Mouse (Mus musculus) right cerebral cortex, postnatal 25 days (tissue): ENCODE results near the gene Zfp618.

Source experiments
- DNase-seq: peaks from one replicate; pipeline ENCODE4 v3.0.0; 2022

Zfp618 gene

DNA sequence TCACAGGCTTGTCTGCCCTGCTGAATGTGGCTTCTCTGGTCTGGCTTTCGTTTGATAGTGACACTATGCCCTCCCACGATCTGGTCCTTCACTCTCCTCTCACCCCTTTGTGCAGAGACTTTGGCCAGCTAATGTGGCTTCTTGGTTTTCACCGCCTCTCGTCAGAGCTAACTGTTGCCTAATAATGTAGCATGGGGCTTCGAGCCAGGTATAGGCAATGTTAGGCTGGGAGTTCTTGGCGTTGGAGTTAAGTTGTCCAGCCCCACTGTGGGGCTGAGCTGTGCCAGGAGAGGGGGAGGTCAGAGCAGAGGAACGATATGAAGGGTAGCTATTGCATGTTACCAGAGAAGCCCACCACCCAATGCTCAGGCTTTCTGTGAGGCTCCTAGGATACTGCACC, 34.5 kb downstream of the Zfp618 start:
- no peak for DNase-seq

DNA sequence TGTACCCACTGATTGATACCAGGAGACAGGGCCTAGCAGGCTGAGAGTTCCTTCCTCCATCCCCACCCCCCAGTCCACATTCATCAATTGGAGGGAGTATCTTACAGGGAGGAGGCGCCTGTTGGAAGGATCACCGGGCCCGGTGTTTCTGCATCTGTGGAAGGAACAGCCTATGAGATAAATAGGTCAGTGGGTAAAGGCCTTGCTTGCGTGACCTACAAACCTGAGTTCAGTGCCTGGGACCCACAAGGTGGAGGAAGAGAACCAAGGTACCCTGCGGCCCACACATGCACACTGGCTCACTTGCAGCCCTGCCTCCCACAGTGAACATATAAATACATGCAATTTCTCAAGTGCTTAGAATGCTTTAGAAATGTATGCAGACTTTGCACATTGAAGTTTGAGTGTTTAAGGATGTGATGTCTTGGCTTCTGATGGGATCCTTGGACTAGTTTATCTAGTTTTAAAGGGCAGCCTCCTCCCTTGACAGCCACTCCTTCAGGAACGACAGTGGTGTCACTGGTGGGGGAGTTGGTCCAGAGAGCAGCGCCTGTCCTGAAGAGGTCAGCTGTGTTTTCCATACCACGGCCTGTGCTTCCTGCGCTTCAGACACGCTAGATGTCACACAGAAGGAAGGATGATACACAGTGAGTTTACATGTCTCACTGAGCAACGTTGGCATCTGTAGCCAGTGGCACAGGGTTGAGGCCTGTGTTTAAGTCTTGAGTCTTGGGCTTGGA, 35.1 kb downstream of the Zfp618 start:
- DNase-seq: no peak

DNA sequence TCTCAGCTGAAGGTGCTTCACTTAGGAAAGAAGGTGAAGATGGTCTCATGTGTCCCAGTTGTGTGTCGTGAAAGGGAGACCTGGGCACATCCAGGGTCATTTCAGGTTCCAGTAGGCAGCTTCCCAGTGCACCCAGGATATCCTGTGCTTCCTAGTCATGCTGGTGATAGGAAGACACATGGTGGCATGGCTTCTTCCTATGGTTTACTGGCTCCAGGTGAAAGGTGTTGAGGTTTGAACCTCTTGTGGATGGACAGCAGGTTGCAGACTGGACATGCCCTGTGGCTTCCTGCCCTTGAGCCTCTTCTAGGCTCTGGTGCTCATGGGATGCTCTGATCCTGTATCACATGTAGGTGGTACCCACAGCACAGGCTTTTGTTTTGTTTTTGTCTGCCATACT, 37.0 kb downstream of the Zfp618 start:
- DNase-seq: no peak

DNA sequence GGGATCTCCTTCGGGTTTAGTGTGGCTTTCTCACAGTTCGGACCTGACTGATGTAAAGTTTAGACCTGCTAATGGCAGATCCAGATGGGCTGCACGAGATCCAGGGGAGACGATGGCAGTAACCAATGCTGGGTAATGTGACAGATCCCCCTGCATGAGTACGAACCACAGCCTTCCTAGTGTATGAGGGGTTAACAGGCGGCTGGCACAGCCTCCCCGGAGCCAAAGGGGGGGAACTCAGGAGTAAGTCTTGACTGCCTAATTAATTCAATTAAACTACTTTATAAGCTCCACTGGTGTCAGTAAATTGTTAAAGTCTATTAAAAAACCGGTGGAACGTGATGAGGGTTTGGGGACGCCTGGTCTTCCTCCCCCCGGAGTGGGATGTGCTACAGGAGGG, 39.1 kb downstream of the Zfp618 start:
- DNase-seq: no peak

DNA sequence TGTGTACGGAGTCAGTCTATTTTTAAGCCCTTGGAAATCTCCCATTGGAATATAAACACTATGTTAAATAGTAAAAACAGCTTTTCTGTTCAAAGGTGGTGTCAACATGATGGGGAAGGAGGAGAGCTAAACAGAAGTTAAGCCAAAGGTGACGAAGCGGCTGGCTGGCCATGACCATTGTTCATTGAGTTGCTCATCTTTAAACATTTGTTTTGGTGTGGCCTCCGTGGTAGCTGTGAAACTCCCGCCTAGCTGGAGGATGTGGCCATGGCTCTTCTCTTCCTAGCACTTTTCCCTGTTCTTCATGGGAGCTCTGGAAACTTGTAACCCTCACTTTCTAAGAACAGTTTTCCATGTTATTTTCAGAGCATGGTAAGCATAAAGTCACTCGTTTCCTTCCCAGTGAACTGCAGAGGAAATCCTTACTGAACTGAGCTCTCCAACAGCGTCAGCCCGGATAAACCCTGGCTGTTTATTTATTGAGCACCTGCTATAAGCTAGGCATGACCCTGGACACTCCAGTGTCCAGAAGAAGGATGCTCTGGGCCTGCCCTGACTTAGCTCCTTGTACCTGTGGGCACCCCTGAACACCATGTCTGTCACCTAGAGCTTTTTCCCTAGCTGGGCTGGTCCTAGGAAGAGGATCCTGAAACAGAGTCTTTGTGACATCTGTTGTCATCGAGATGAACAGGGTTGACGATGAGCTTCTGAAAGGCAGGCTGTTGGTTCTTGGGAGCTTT, 40.2 kb downstream of the Zfp618 start:
- DNase-seq: no peak

DNA sequence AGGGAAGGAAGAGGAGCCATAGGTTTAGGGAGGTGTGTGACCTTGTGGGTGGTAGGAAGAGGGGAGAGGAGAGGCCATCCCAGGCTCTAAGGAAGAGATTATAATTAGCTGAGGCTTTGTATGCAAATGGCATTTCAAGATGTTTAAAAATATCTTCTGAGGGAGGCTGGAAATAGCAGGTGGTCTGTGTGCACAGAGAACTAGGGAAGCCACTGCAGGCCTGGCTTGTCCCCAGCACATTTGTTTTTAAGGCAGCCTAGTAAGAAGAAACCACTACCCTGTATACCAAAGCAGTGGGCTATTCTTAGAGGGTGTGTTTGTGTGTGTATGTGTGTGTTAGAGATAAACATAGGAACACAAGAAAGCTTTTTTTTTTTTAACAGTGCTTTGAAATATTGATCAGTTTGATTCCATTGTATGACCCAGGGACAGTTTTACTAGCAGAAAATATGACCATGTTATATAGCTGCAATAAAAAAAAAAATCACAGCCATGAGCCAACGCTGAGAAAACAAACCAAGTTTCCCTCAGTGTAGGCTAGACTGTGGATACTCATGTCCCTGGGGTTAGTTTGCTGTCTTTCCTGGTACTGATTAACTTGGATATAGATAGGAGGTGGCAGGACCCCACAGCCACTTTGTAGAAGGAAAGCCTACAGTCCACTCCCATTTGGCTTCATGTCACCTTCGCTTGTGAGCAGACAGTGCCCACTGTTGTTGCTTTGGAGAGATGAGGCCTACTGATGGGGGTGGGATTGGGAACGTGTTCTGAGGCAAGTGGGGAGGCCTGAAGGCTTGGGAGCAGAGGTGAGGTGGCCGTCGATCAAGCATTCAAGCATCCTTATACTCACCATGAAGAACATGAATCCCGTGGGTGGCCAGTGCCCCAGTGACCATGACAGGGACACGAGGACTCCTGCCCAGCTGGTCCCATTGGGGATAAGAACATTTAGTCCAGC, 41.1 kb downstream of the Zfp618 start:
- no peak for DNase-seq

DNA sequence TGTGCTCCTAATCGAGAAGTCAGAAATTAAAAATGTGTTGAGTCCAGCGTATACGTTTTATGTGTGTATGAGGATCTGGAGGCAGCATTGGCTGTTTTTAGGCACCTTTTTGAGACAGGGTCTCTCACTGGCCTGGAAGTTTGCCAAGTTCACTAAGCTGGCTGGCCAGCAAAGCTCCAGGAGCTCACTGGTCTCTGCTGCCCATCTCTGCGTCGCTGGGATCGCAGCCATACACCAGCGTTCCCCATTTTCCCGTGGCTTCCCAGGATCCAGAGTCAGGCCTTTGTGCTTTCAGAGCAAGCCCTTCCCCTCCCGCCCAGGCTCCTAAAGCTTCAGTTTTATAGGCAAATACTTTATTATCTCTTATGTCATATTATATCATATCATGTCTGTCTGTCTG, 42.8 kb downstream of the Zfp618 start:
- DNase-seq: no peak

DNA sequence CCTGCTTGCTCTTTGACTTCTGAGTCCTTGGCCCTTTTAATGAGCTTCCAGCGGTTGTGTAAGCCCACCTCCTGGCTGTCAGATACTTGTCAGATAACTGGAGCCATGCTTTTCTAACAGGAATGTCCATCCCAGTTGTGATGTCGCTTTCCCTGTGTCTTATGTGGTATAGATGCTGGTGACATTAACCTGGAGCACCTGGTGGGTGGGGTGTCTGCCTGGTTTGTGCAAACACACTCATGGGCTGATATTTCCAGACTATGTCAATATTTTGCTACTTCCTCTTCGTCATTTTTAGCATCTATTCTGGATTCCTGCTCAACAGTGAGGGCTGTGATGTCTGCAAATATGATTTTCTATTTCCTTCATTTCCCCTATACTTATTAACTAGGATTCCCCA, 43.4 kb downstream of the Zfp618 start:
- DNase-seq: no peak

DNA sequence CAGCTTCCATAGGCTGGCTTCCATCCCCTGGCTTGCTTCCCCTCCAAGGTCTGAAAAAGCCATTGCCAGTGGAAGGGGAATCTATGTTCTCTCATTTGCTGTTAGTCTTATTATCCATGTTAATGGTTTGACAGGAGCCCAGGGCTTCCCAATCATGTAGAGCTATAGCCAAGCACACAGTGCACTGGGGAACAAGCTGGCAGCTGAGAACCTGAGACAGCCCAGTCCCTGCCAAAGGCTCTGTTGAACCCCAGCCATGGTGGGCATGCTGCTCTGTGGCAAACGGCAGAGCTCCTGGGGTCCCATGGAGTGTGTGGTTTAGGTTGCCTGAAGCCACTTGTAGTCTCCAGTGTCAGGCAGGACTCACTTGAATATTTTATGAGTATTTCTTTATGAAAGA, 44.4 kb downstream of the Zfp618 start:
- no peak for DNase-seq

DNA sequence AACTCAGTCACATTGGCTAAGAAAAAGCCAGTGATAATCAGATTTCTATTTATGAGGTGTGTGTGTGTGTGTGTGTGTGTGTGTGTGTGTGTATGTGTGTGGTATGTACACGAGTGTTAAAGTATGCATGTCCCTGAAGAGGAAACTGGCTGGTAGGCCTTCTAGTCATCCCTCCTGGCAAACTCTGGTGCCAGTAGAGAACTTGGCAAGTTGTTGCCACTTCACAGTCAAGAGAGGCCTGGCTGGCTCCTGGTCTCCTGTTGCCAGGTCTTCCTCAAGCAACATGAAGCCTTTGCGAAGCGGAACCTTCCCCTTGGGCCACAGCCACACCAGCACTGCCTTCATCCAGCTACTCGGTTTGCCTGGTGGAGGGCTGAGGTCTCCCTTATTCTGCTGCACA, 44.9 kb downstream of the Zfp618 start:
- DNase-seq: no peak

DNA sequence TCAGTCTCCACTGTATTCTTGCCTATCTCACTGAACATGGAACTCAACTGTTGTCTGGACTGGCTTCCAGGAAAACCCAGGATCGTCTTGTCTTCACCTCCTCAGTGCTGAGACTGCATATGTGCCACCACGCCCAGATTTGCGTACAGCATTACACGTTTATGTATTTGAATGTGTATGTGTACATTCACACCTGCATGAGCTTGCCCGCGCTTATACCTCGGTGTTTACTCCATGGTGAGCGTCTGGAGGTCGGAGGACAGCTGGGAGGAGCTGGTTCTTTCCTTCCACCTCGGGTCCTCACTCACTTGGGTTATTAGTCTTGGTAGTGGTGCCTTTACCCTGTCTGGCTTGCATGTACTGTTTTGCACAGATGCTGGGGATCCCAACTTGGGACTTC, 53.2 kb downstream of the Zfp618 start:
- DNase-seq: no peak

DNA sequence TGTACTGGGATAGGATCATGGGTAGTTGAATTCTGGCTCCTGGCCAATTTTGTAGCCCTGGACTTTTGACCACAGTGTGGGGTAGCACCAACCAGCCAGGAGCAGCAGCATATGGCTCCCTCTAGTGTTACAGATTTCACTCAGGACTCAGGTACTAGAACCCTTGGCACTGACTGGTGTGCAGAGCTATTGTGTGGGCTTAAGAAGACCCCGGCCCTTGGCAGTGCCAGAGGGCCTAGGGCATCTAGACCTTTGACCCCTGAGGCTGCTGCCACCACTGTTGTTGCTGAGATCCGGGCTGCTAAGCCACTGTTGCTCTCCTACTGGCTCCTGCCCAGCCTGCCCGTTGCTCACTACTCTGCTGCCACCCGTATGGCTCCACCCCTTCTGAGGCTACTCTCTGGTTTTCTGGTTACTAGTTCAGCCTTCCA, 54.1 kb downstream of the Zfp618 start:
- no peak for DNase-seq

DNA sequence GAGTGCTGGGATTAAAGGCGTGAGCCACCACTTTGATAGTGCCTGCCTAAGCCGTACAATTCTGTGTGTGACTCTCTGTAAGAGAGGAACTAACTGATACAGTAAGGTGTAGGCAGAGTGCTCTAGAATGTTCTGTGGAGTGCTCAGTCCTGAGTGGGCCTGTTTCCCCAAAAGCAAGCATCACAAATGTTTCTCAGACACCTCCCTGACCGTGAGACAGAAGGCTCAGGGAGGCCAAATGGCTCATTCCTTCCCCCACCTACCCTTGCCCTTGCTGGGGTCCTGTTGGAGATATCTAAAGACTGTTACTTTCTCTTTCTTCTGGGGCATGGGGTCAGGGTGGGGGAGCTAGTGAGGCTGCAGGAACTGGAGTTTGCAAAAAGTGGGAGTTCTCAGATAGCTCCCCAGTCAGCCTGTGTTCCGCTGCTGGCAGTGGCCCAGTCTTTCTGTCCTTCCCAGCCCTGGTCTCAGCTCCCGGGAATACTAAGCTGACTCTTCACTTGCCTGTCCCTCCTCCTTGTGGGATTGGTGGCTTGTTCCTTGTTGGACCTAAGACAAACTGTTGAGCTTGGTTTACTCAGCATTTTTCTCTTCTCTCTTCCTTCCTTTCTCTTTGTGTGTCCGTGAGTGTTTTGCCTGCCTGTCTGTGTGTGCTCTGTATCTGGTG, 55.8 kb downstream of the Zfp618 start:
- no peak for DNase-seq

DNA sequence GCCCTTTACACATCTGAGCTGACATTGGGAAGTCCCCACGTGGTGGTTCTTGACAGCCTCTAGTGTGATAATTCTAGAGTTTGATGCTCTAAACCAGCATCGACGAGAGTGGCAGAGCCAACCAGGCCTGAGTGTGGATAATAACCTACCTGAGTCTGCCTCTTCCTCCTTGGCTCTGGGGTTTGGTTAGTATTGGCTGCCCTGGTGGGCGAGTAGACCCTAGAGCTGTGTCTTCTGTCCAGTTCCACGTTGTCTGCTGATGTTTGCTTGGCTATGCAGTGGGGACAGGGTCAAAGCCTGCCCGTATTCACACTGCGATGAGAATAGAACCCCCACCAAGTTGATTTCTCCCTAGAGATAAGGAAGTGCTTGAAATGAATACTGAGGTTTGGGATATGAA, 58.1 kb downstream of the Zfp618 start:
- no peak for DNase-seq

DNA sequence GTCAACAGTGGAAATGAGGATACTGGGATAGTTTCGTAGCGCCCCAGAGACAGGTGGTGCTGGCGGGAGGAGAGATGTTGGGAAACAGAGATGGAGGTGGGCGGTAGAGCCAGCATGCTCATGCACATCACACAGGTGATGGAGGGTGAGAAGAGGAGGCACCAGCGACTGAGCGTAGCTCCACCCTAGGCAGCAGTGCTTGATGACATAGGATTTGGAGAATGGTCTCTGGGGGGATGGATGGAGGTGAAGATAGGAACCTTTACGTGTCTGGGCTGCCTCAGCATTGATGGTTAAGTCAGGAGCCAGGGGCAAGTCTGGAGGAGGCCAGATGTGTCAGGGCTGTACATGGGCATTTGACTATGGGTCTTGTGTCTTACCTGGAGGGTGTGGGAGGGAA, 58.7 kb downstream of the Zfp618 start:
- DNase-seq: no peak

DNA sequence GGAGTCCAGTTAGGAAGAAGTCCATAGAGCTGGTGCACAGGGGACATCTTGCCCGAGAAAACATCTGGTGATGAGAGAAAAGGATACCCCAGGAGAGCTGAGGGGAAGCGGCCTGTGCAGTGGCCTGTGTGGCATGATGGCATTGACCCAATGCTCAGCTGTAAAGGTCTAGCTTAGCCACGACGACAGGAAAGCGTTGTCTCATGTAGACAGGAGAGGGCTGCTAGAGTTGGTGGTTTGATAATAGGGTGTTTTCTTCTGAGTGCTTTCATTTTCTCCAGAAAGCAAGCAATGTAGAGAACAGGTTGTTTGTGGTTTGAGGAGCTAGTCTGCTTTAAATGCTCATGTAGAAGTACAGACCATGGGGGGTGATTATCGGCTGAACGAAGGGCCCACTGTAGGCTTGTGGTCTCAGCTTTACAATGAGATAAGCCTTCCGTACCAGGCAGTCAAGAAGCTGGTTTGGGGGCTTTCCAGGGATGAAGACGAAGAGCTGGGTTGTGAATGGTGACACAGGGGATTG, 59.4 kb downstream of the Zfp618 start:
- DNase-seq: no peak

DNA sequence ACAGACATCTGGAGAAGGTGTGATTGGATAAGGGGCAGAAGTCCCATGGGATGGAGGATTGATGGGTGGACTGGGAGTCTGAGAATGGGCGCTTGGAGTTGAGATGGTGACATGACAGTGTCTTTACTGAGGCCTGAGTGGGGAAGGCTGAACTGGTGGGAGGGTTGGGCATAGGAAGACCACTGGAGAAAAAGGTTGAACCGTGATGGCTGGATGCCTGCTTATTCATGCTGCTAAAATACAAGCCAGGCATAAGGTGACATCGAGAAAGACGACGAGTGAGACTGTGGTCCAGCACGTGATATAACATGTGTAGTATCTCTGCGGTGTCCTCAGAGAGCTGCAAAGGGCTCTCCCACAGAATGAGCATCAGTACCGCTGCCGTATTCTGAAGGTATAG, 59.9 kb downstream of the Zfp618 start:
- DNase-seq: no peak

DNA sequence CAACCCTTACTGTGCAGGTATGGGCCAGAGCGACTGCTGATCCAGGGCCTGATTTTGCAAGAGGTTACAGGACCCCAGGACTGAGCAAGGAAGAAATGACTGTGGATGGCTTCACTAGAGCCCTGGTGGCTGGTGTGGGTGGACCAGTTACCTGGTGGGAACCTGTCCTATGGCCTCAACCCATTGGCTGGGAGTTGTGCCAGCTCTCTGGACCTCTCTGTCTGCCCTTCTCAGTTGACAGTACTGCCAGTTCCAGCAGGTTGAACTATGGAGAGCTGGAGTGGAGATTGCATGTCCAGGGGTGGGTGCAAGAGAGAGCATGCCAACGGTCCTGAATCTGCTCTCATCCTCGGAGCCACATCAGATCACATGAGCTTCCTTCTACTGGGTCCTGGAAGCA, 60.9 kb downstream of the Zfp618 start:
- DNase-seq: no peak

DNA sequence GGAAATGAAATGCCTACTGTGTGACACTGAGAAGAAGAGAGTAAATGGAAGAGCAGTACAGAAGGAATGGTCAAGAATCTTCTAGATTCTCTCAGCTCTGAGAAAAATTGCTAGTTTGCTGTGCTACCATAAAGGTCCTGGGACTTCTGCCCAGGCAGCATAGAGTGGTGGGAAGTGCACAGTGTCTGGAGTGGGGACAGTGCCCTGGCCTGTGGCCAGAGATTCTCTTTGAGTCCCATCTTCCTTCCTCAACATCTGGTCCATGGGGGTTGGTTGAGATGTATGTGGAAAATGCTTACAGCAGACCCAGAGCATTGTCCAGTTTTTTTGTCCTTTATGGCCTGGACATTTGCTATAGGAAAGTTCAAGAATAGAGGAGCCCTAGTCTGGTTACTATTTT, 62.1 kb downstream of the Zfp618 start:
- DNase-seq: no peak

DNA sequence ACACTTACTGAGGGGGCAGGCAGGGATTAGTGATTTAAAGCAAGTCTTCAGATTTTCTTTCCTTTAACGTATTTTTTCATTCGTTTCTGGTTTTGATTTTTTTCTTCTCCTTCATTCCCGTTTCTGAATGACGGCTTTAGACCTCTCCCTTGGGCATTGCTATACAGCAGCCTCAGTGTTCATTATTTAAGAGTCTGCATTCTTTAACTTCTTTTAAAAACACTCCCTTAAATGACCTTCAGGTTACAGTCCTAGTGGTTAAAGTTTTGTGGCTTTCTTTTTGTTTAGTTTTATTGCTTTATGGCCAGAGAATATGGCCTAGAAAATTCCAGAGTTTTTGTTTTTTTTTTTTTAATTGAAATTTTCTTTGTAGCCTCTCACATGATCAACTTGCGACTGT, 64.8 kb downstream of the Zfp618 start:
- no peak for DNase-seq

DNA sequence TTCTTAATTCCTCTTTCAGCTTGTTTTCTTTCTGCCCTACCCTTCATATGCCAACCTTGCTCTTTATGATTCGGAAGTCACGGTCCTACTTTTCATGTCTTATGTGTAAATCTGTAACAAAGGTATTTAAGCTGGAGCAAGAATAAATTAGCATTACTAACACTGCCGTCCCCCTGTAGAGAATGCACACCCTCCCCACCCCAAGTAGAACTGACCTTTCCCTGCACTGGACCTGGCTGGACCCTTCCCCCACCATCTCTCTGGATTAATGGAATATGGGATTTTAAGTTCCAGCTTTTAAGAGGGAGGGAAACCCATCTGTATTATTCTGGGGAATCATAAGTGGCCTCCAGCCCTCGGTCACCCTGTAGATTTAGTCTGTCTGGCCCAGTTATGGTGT, 65.9 kb downstream of the Zfp618 start:
- no peak for DNase-seq

DNA sequence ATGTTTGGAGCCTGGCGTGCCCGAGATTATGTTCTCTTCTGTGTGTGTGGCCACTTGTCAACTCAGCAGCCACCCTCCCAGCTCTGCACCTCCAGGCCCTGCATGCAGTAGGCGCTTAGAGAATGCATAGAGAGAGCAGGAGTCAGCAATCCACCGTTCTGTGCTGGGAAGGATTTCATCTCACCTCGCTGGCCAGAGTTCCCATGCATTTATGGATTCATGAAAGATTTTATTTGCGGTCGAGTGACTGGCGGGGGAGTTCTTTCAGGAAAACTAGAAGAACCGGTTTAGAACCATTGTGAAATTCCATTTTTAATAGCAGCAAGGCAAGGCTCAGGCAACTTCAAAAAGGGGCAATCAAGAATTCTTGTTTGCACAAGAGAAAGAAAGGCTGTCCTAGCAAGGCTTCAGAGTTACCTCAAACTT, 67.2 kb downstream of the Zfp618 start:
- no peak for DNase-seq

DNA sequence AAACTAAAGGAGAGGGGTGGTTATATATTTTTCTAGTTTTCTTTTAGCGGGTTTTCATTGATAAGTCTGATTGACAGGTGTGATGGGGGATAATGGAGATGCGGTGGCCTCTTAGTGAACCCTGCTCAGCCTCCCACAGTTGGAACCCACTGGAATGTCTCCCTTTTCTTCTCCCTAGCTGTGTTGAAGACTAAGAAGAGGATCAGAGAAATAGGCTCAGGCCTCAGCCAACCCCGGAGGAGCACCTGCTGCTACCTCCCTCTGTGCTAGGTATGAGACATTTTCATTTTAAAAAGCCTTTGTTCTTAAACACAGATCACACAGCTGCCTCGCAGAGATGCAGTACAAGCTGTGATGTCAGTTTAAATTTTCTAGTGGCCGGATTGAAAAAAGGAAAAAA, 68.4 kb downstream of the Zfp618 start:
- no peak for DNase-seq
